ENCODE assay signal across 20 mouse cellular contexts in the genomic region with DNA sequence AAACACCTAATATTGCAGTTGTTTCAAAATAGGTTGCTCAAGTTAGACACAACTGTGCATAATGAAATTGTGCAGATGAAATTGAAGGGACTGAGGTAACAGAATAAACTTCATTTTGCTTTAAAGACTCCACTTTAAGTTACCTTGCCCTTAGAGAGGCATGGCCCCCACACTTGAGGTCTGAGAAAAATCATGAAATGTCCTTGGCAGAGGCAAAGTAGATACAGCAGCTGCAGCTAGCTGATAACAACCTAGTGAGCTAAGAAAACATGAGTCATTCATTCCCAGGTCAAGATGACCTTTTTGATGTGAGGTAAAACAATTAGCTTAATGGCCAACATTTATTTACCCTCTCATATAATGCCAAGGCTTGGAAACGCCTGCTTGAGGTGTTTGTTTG.
DNase-seq lines count a peak whose midpoint lies in the region; ATAC-seq and TF ChIP-seq lines count a peak whose summit lies in the region.
"Had no signal": no experiment of that assay in that cellular context is flagged by ENCODE, and none has a peak within 500 bp of the region (broad histone marks: within the 10 kb centered on the region; RNA-seq: fewer than 3 reads in every experiment).

No protein-coding gene starts in this region.

- intact Hi-C loops in heart, postnatal 14 days (cut with DNase I): no loop called here

- H3K4me1 ChIP-seq in heart, embryonic 12.5 days (replicated peaks): no peaks in the 10 kb centered on the region
- H3K4me1 ChIP-seq in liver, embryonic 12.5 days: no peaks in the 10 kb centered on the region
- H3K4me1 ChIP-seq in MEL (ENCODE audit: control insufficient read depth in 1 of 2, insufficient read depth in 2 of 2, low read length in 2 of 2): no peaks in the 10 kb centered on the region
- H3K4me1 ChIP-seq: embryonic facial prominence, embryonic 10.5 days; forebrain, embryonic 13.5 days; hindbrain, embryonic 12.5 days had no signal

- H3K36me3 ChIP-seq in heart, embryonic 12.5 days: no peaks in the 10 kb centered on the region
- no peaks in the 10 kb centered on the region for H3K36me3 ChIP-seq in liver, embryonic 12.5 days
- no peaks in the 10 kb centered on the region for H3K36me3 ChIP-seq in MEL (ENCODE audit: control insufficient read depth in 1 of 2, insufficient read depth in 2 of 2, low read length in 2 of 2)
- H3K36me3 ChIP-seq: embryonic facial prominence, embryonic 10.5 days; hindbrain, embryonic 12.5 days had no signal

- no peak overlapping the region for H3K27ac ChIP-seq in heart, embryonic 12.5 days (ENCODE audit: poor library complexity, severe bottlenecking)
- no peak overlapping the region for H3K27ac ChIP-seq in liver, embryonic 12.5 days
- H3K27ac ChIP-seq in MEL (ENCODE audit: control insufficient read depth, low read depth, low read length): no peak overlapping the region
- H3K27ac ChIP-seq: embryonic facial prominence, embryonic 10.5 days; forebrain, embryonic 13.5 days; hindbrain, embryonic 12.5 days had no signal

- 40% methylated on average over 1 of the region's 1 CpGs for WGBS in heart, embryonic 12.5 days
- 16% methylated on average over 1 of the region's 1 CpGs for WGBS in liver, embryonic 12.5 days (ENCODE audit: insufficient replicate concordance)

- no peak overlapping the region for H3K9ac ChIP-seq in heart, embryonic 12.5 days
- H3K9ac ChIP-seq in liver, embryonic 12.5 days: no peak overlapping the region
- no peak overlapping the region for H3K9ac ChIP-seq in MEL (ENCODE audit: control insufficient read depth, low read depth, low read length, poor library complexity, severe bottlenecking)
- H3K9ac ChIP-seq: forebrain, embryonic 13.5 days; forebrain, postnatal 0 days; hindbrain, embryonic 12.5 days had no signal

- no peaks in the 10 kb centered on the region for H3K79me2 ChIP-seq in MEL (ENCODE audit: control insufficient read depth, insufficient read depth, low read length, poor library complexity)

- DNase-seq in adrenal gland, adult 8-10 months: peak; percentile 24
- no peak for DNase-seq in adrenal gland, postnatal 4 days (ENCODE audit: low spot score in 2 of 2)
- no peak for DNase-seq in heart, postnatal 14 days
- DNase-seq in liver (no peak), MEL (ENCODE audit: low read depth, low spot score) (peak; percentile 2)
- DNase-seq in lung, postnatal 25 days (ENCODE audit: low spot score): no peak
- DNase-seq: cerebellum, adult 2 months; cerebellum, postnatal 10 days; forebrain, postnatal 0 days; gastrocnemius, postnatal 25 days; heart, postnatal 36 days; kidney, adult 8-10 months had no signal

- H3K27me3 ChIP-seq in heart, embryonic 12.5 days (replicated peaks): no peaks in the 10 kb centered on the region
- H3K27me3 ChIP-seq in liver, embryonic 12.5 days (replicated peaks): no peaks in the 10 kb centered on the region
- no peaks in the 10 kb centered on the region for H3K27me3 ChIP-seq in MEL (ENCODE audit: control insufficient read depth in 1 of 2, insufficient read depth in 2 of 2, low read length in 2 of 2)
- H3K27me3 ChIP-seq: forebrain, embryonic 13.5 days; hindbrain, embryonic 12.5 days had no signal

- no peaks in the 10 kb centered on the region for H3K9me3 ChIP-seq in heart, embryonic 12.5 days (replicated peaks)
- no peaks in the 10 kb centered on the region for H3K9me3 ChIP-seq in liver, embryonic 12.5 days (replicated peaks)
- H3K9me3 ChIP-seq in MEL (replicated peaks; ENCODE audit: insufficient read depth, low read length): no peaks in the 10 kb centered on the region
- H3K9me3 ChIP-seq: embryonic facial prominence, embryonic 10.5 days; forebrain, embryonic 13.5 days; hindbrain, embryonic 12.5 days had no signal

- TF ChIP-seq CTCF in MEL (IDR thresholded peaks at IDR 0.05 in 2 of 3, conservative IDR thresholded peaks at IDR 0.05 in 1 of 3; ENCODE audit: control insufficient read depth in 1 of 3, insufficient read depth in 1 of 3, low read depth in 2 of 3, low read length in 3 of 3, poor library complexity in 1 of 3, severe bottlenecking in 1 of 3): no peak

- TF ChIP-seq POLR2A in MEL (IDR thresholded peaks at IDR 0.05; ENCODE audit: control insufficient read depth in 1 of 2, insufficient read depth in 1 of 2, low read depth in 1 of 2, low read length in 2 of 2, poor library complexity in 1 of 2): no peak

- no peak overlapping the region for H3K4me2 ChIP-seq in heart, embryonic 12.5 days
- no peak overlapping the region for H3K4me2 ChIP-seq in liver, embryonic 12.5 days
- H3K4me2 ChIP-seq: forebrain, embryonic 13.5 days; hindbrain, embryonic 12.5 days had no signal

- peak; percentile 96 for ATAC-seq in heart, embryonic 12.5 days (ENCODE audit: insufficient number of reproducible peaks, low FRiP score)
- 0 out of 2 replicates have a peak, but pooled peaks have one; percentile 40 for ATAC-seq in liver, embryonic 12.5 days
- ATAC-seq: forebrain, embryonic 13.5 days; forebrain, postnatal 0 days; hindbrain, embryonic 16.5 days; inflammation-experienced regulatory T-cells, adult 6 months; intestine, postnatal 0 days had no signal

- no peak for TF ChIP-seq RAD21 in MEL (IDR thresholded peaks at IDR 0.05; ENCODE audit: low read depth, low read length)

- no peak overlapping the region for H3K4me3 ChIP-seq in heart, embryonic 12.5 days
- no peak overlapping the region for H3K4me3 ChIP-seq in liver, embryonic 12.5 days
- no peak overlapping the region for H3K4me3 ChIP-seq in MEL (ENCODE audit: control insufficient read depth in 1 of 2, insufficient read depth in 1 of 2, low read depth in 2 of 2, low read length in 2 of 2)
- H3K4me3 ChIP-seq: embryonic facial prominence, embryonic 10.5 days; forebrain, embryonic 13.5 days; hindbrain, embryonic 12.5 days had no signal

- no peak for TF ChIP-seq EP300 in MEL (IDR thresholded peaks at IDR 0.05; ENCODE audit: low read depth in 1 of 2, low read length in 2 of 2)

TF ChIP-seq in MEL, 35 proteins besides CTCF, POLR2A, EP300 and RAD21:
- no peak for TF ChIP-seq HCFC1 (IDR thresholded peaks at IDR 0.05; ENCODE audit: low read depth, low read length)

Comparison
In these comparisons a context has a peak if more than half of its experiments do, and no peak if none do; other contexts are left out.
1. DNase-seq: peak in adrenal gland, adult 8-10 months (single experiment) and MEL (single experiment); none in adrenal gland, postnatal 4 days (0 of 2), heart, postnatal 14 days (0 of 2), liver (single experiment) and lung, postnatal 25 days (single experiment).